Comparison of ENCODE assay signal across 8 mouse cellular contexts in the genomic region with DNA sequence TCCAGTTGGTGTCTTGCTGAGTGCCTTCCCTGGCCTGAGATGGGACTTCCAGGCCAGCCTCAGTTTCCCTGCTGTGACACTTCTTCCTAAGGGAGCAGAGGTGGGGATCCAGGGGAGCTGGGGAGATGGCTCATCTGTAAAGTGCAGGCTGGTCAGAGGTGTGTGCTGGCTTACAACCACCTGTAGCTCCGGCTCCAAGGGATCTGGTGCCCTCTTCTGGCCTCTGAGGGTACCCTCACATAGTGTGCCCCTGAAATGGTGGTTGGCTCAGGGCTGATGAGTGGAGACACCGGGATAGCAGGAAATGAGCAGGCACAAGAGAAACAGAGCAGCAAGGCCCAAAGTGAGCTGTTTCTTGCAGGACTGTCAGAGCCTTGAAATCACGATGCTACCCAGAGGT. TPM values are rescaled to one million over a fixed set of nuclear protein-coding genes. Genes with fewer than 3 reads are reported as not detected.
DNase-seq lines count a peak whose midpoint lies in the region; ATAC-seq and TF ChIP-seq lines count a peak whose summit lies in the region.

No protein-coding gene starts in this region.

- 0 out of 2 replicates have a peak, but pooled peaks cover 7% of the 10 kb centered on the region for H3K27me3 ChIP-seq in neural tube, embryonic 15.5 days (replicated peaks)
- no peaks in the 10 kb centered on the region; the same call in 1 of the 2 replicates for H3K27me3 ChIP-seq in forebrain, postnatal 0 days (ENCODE audit: insufficient read depth, low read length)
- H3K27me3 ChIP-seq in intestine, embryonic 15.5 days (replicated peaks): no peaks in the 10 kb centered on the region
- H3K27me3 ChIP-seq in liver, embryonic 16.5 days (ENCODE audit: control insufficient read depth, insufficient read depth, low read depth, low read length): no peaks in the 10 kb centered on the region

- no peak overlapping the region for H3K27ac ChIP-seq in neural tube, embryonic 15.5 days (replicated peaks)
- no peak overlapping the region for H3K27ac ChIP-seq in forebrain, postnatal 0 days (ENCODE audit: low read depth, low read length)
- no peak overlapping the region for H3K27ac ChIP-seq in intestine, embryonic 15.5 days
- no peak overlapping the region for H3K27ac ChIP-seq in liver, embryonic 16.5 days (ENCODE audit: low read length)

- H3K4me2 ChIP-seq in neural tube, embryonic 15.5 days: no peak overlapping the region
- no peak overlapping the region for H3K4me2 ChIP-seq in forebrain, postnatal 0 days (ENCODE audit: low read depth)
- no peak overlapping the region for H3K4me2 ChIP-seq in intestine, embryonic 15.5 days (replicated peaks)
- H3K4me2 ChIP-seq in liver, embryonic 16.5 days (ENCODE audit: low read depth, low read length): no peak overlapping the region

- no peak for ATAC-seq in neural tube, embryonic 15.5 days (ENCODE audit: low FRiP score)
- peak; percentile 67 for ATAC-seq in forebrain, postnatal 0 days
- ATAC-seq in intestine, embryonic 15.5 days: peak; percentile 89
- ATAC-seq in liver, embryonic 16.5 days (ENCODE audit: low read depth): peak; percentile 84

- intact Hi-C loops in gastrocnemius, postnatal 36 days (cut with DNase I): no loop called here

- 1% methylated on average over 3 of the region's 3 CpGs for WGBS in neural tube, embryonic 15.5 days
- 7% methylated on average over 3 of the region's 3 CpGs for WGBS in forebrain, postnatal 0 days
- WGBS in intestine, embryonic 15.5 days: 4% methylated on average over 3 of the region's 3 CpGs
- 0% methylated on average over 3 of the region's 3 CpGs for WGBS in liver, embryonic 16.5 days (ENCODE audit: insufficient replicate concordance)

- H3K36me3 ChIP-seq in neural tube, embryonic 15.5 days: 0 out of 2 replicates have a peak, but pooled peaks cover 3% of the 10 kb centered on the region
- peaks cover 8% of the 10 kb centered on the region for H3K36me3 ChIP-seq in forebrain, postnatal 0 days (ENCODE audit: insufficient read depth)
- H3K36me3 ChIP-seq in intestine, embryonic 15.5 days: no peaks in the 10 kb centered on the region
- no peaks in the 10 kb centered on the region for H3K36me3 ChIP-seq in liver, embryonic 16.5 days (ENCODE audit: control insufficient read depth, insufficient read depth)

- H3K9me3 ChIP-seq in neural tube, embryonic 15.5 days (replicated peaks): no peaks in the 10 kb centered on the region
- no peaks in the 10 kb centered on the region for H3K9me3 ChIP-seq in forebrain, postnatal 0 days (ENCODE audit: low read length)
- no peaks in the 10 kb centered on the region for H3K9me3 ChIP-seq in intestine, embryonic 15.5 days
- no peaks in the 10 kb centered on the region for H3K9me3 ChIP-seq in liver, embryonic 16.5 days (replicated peaks; ENCODE audit: control insufficient read depth, low read length)

- no peak overlapping the region for H3K4me3 ChIP-seq in neural tube, embryonic 15.5 days (replicated peaks)
- no peak overlapping the region for H3K4me3 ChIP-seq in forebrain, postnatal 0 days (ENCODE audit: low read depth, low read length)
- H3K4me3 ChIP-seq in intestine, embryonic 15.5 days (replicated peaks): no peak overlapping the region
- H3K4me3 ChIP-seq in liver, embryonic 16.5 days (ENCODE audit: low read depth, low read length): no peak overlapping the region

- peak; percentile 51 for DNase-seq in neural tube, embryonic 10.5 days (ENCODE audit: extremely low spot score, low spot score)
- peak; percentile 63 for DNase-seq in adrenal gland, postnatal 25 days
- DNase-seq in forebrain, postnatal 0 days: peak; percentile 33
- DNase-seq in retina, postnatal 7 days (ENCODE audit: low read depth, low spot score): peak; percentile 43
- no peak for DNase-seq in gastrocnemius, postnatal 36 days

- no peak overlapping the region for H3K9ac ChIP-seq in neural tube, embryonic 15.5 days (replicated peaks)
- H3K9ac ChIP-seq in forebrain, postnatal 0 days: no peak overlapping the region
- H3K9ac ChIP-seq in intestine, embryonic 15.5 days: no peak overlapping the region
- no peak overlapping the region for H3K9ac ChIP-seq in liver, embryonic 16.5 days (ENCODE audit: low read depth, low read length)

- TF ChIP-seq CTCF in forebrain, postnatal 0 days (IDR thresholded peaks at IDR 0.05; ENCODE audit: low read depth): peak; percentile 75

- H3K4me1 ChIP-seq in neural tube, embryonic 15.5 days: no peaks in the 10 kb centered on the region
- no peaks in the 10 kb centered on the region for H3K4me1 ChIP-seq in forebrain, postnatal 0 days (ENCODE audit: insufficient read depth)
- no peaks in the 10 kb centered on the region for H3K4me1 ChIP-seq in intestine, embryonic 15.5 days (replicated peaks)
- peaks cover 7% of the 10 kb centered on the region for H3K4me1 ChIP-seq in liver, embryonic 16.5 days (ENCODE audit: control insufficient read depth, low read depth, low read length)

RNA-seq across cellular contexts. Expression of a gene that starts 9.6 kb away (rescaled TPM):
- polyA plus RNA-seq in neural tube, embryonic 15.5 days (2015; fragmentation: Nextera tagmentation; extraction: Ambion mirVana): 8.4 and 8.5 TPM in 2 replicates
- total RNA-seq in adrenal gland, postnatal 25 days (2021): 12.8 and 13.1 TPM in 2 replicates
- total RNA-seq in forebrain, postnatal 0 days (2014; rRNA removed): 5.1 and 5.4 TPM in 2 replicates
- polyA plus RNA-seq in forebrain, postnatal 0 days (2015; fragmentation: Nextera tagmentation; extraction: Ambion mirVana): 7.1 and 9.9 TPM in 2 replicates
- 8.3 and 8.4 TPM in 2 replicates for polyA plus RNA-seq in intestine, embryonic 15.5 days (2015; fragmentation: Nextera tagmentation; extraction: Ambion mirVana)
- polyA plus RNA-seq in liver, embryonic 16.5 days (2015; fragmentation: Nextera tagmentation; extraction: Ambion mirVana): 10.4 and 11.1 TPM in 2 replicates
- under 1 TPM; 0.52 to 0.94 TPM for total RNA-seq in gastrocnemius, postnatal 36 days (2021)

RNA-seq across cellular contexts. Expression of a gene that starts 29.7 kb away (rescaled TPM):
- polyA plus RNA-seq in neural tube, embryonic 15.5 days (2015; fragmentation: Nextera tagmentation; extraction: Ambion mirVana): 25.6 and 29.0 TPM in 2 replicates
- 61.3 and 61.9 TPM in 2 replicates for total RNA-seq in adrenal gland, postnatal 25 days (2021)
- total RNA-seq in forebrain, postnatal 0 days (2014; rRNA removed): 103 and 119 TPM in 2 replicates
- 22.4 TPM in 2 replicates for polyA plus RNA-seq in forebrain, postnatal 0 days (2015; fragmentation: Nextera tagmentation; extraction: Ambion mirVana)
- polyA plus RNA-seq in intestine, embryonic 15.5 days (2015; fragmentation: Nextera tagmentation; extraction: Ambion mirVana): 22.2 and 25.4 TPM in 2 replicates
- 10.4 and 11.2 TPM in 2 replicates for polyA plus RNA-seq in liver, embryonic 16.5 days (2015; fragmentation: Nextera tagmentation; extraction: Ambion mirVana)
- 10 to 100 TPM; 27.4 to 31.2 TPM for total RNA-seq in gastrocnemius, postnatal 36 days (2021)

RNA-seq across cellular contexts. Expression of a gene that starts 45.5 kb away (rescaled TPM):
- 10.8 and 14.2 TPM in 2 replicates for polyA plus RNA-seq in neural tube, embryonic 15.5 days (2015; fragmentation: Nextera tagmentation; extraction: Ambion mirVana)
- total RNA-seq in adrenal gland, postnatal 25 days (2021): 29.6 and 30.6 TPM in 2 replicates
- 19.7 and 23.2 TPM in 2 replicates for total RNA-seq in forebrain, postnatal 0 days (2014; rRNA removed)
- polyA plus RNA-seq in forebrain, postnatal 0 days (2015; fragmentation: Nextera tagmentation; extraction: Ambion mirVana): 8.4 and 9.6 TPM in 2 replicates
- 17.6 and 20.7 TPM in 2 replicates for polyA plus RNA-seq in intestine, embryonic 15.5 days (2015; fragmentation: Nextera tagmentation; extraction: Ambion mirVana)
- polyA plus RNA-seq in liver, embryonic 16.5 days (2015; fragmentation: Nextera tagmentation; extraction: Ambion mirVana): 43.3 and 44.6 TPM in 2 replicates
- 10 to 100 TPM; 16.6 to 21.4 TPM for total RNA-seq in gastrocnemius, postnatal 36 days (2021)

Comparison
In these comparisons a context has a peak if more than half of its experiments do, and no peak if none do; other contexts are left out.
1. DNase-seq: peak in neural tube, embryonic 10.5 days (single experiment), adrenal gland, postnatal 25 days (single experiment), forebrain, postnatal 0 days (single experiment) and retina, postnatal 7 days (single experiment); none in gastrocnemius, postnatal 36 days (0 of 2).